Mouse (Mus musculus): ENCODE data around the gene Ttc34.

DNA sequence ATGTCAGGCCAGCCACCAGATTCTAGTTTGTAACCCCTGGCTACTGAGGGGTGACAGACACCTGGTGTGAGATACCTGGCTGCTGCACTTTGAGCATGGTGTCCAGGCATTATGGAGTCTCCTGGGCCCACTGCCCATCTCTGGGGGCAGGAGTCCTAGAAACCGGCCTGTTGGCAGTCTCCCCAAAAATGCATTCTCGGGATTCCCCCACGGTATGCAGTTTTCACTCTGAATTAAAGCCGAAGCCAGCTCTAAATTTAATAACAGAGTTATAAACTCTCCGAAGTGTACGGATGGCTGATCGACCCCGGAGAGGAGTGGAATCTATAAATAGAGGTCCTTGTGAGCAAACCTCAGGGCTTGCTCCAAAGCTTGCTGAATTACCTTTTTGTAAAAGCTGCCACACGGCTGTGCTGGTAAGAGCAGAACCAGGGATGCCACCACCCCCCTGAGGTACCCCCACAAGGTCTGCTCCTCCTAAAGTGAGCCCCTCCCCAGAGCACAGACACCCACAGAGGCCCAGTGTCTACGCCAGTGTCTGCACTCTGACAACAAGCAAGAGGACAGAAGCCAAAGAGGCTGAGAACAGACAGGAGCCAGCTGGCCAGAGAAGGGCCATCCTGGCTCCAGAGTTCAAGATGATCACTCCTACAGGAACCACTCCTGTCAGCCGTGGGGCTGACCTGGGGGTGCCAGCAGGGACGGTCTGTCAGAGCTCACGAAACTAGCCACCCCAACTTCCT is 49.1 kb upstream of the Ttc34 start:
- TF ChIP-seq POLR2A (IDR thresholded peaks at IDR 0.05; ENCODE audit: low read depth, low read length), result no peak
- TF ChIP-seq CTCF (IDR thresholded peaks at IDR 0.05; ENCODE audit: borderline replicate concordance, insufficient read depth, low read length), result no peak

Measured in embryonic fibroblast, embryonic 13.5 days (primary cell).